Mouse (Mus musculus) cortical plate, adult 2 months (tissue): ENCODE data around the gene Sec16b.

Experiments
- CTCF ChIP-seq: fragments of 200-500 bp; IDR thresholded peaks from 2 replicates; pipeline ENCODE4 v1.5.1; 2011; ENCODE audit warnings: mild to moderate bottlenecking, control low read depth, low read length; ENCODE audit not compliant: insufficient read depth; ENCODE audit errors: extremely low read depth
- POLR2A ChIP-seq: fragments of 200-500 bp; IDR thresholded peaks from 2 replicates; pipeline ENCODE4 v1.6.1; 2011; ENCODE audit warnings: mild to moderate bottlenecking, low read length, control low read depth; ENCODE audit not compliant: insufficient read depth; ENCODE audit errors: extremely low read depth

GRCm38 (mm10) chr1:157552749-157553451 is 46.4 kb downstream of the Sec16b start:
- TF ChIP-seq CTCF (peak; percentile 100), POLR2A (no peak)
